Mouse (Mus musculus) ovary, postnatal 10 days (tissue): Measurements from ENCODE around the gene 2610028H24Rik.

Experiments used
- DNase-seq: peaks from one replicate; pipeline ENCODE4 v3.0.0; 2022; ENCODE audit warnings: low spot score

The 2610028H24Rik gene

DNA sequence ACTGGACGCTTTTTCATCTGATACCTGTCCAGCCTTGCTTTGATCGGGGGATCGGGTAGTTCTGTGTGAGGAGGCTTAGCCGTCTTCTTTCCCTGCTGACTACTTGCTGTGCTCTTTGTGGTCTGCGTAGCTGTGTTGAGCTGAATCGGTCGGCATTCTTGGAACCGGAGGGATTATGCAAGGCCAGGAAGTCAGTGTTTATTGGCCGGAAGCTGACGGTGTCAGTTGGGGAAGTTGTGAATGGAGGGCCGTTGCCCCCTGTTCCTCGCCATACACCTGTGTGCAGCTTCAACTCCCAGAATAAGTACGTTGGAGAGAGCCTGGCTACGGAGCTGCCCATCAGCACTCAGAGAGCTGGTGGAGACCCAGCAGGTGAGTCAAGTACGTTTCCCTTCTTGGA is 40.3 kb downstream of the 2610028H24Rik start:
- no peak for DNase-seq

DNA sequence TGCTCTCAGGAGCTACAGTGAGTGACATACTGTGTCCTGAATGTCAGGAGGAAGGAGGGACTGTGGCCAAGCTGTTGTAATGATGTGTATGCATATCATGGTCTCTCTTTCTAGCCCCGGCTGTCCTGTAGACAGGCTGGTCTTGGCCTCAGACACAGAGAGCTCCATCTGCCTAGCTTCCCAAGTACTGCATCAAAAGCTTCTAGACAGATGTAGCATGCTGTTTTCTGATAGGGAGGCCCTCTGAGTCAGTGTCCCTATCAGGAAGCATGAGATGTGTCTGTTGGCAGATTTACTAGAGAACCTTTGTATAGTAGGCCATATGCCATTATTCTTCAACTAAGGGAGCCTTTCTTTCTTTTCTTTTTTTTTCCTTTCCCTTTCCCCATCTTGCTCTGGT is 44.6 kb downstream of the 2610028H24Rik start:
- DNase-seq, result no peak

DNA sequence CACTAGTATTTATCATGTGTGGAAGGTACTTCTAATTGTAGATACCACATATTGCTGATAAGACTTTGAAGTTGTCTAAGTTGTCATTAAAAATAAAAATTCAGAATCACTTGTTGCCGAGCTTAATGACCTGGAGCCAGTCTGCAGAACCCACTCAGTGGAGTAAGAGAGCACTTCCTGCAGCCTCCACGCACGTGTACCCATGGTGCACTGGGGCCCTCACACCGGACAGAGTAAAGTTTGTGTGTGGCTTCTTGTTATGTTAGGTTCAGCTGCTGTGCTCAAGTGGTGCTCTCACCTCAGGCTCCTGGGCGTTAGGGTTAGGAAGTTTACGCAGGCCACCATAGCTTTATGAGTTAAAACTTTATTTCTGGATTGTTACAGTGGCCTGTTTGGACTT is 46.6 kb downstream of the 2610028H24Rik start:
- DNase-seq, result no peak

DNA sequence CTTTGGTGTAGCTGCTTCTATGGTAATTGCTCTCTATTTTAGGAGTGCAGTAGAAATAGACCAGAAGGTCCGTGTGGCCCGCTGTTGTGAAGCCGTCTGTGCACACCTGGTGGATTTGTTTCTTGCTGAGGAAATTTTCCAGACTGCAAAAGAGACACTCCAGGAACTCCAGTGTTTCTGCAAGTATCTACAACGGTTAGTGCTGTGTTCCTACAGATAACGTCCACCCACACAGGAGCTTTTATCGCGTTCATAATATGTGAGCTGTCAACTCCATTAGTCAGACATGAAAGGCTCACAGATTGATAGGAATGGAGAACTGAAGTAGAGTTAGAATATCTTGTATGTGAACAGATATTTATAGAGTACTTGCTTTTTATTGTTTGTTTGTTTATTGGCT is 47.5 kb downstream of the 2610028H24Rik start:
- no peak for DNase-seq

DNA sequence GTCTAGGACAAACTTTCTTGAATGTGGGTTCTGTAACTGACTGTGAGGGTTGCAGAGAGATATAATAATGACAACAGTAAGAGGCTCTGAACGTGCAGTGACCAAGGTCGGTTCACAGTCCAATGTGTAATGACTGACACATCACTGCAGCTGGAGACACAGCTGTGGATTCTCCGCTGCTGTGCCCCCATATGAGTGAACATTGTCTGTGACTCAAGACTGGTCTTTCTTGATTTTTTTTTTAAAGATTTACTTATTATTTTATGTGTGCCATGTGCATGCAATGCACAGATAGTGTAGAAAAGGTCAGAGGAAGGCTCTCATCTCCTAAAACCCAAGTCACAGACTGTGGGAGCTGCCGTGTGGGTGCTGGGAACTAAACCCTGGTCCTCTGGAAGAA is 48.6 kb downstream of the 2610028H24Rik start:
- DNase-seq, result no peak

DNA sequence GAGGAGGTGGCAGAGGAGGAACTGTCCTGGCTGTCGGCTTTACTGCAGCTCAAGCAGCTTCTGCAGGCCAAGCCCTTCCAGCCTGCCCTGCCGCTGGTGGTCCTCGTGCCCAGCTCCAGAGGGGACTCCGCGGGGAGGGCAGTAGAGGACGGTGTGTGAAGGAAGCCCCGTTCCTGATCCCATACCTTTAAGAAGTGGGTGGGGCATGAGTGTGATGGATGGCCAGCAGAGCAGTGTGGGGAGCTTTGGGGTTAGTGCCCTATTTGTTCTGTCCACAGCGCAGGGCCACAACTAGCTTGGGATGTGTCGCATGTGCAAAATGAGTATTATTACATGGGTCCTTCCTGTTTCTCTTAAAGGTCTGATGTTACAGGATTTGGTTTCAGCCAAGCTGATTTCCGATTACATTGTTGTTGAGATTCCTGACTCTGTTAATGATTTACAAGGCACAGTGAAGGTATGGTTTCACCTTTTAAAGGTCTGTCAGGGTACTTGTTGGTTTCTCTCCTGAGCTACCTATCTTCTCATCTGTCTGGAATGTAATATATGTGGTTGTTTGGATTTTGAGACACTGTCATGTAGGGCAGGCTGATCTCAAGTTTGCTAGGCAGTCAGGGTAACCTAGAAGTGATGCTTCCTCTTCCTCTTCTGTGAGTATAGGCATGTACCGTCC is 55.5 kb downstream of the 2610028H24Rik start:
- DNase-seq, result no peak

DNA sequence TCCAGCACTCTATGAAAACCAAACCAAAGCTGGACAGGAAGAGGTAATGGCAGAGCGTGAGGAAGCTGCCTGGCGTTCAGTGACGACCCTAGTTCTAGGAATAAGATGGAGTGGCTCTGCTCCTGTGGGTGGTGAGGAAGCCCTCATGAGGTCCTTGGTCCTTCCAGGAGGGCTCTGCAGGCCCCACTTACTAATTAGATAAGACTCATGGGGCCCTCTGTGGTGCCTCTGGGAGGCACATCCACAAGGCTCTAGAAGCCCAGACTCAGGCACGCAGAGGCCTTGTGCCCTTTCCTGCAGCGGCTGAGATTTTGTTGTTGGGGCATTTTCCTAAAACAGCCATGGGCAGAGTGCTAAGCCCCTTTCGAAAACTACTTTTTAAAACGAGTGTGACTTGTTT is 57.0 kb downstream of the 2610028H24Rik start:
- no peak for DNase-seq
